Mouse (Mus musculus) urinary bladder, postnatal 10 days (tissue): Measurements from ENCODE around the gene Relch.

Source experiments
- DNase-seq: peaks from one replicate; pipeline ENCODE4 v3.0.0; 2022; ENCODE audit warnings: low spot score

The Relch gene

GRCm38 (mm10) chr1:105795705-105796104 is 132.0 kb downstream of the Relch start:
- DNase-seq = no peak

GRCm38 (mm10) chr1:105800570-105800969 is 136.9 kb downstream of the Relch start:
- no peak for DNase-seq

- DNase-seq = no peak
Measured at GRCm38 (mm10) chr1:105801252-105801651, 137.6 kb downstream of the Relch start.

GRCm38 (mm10) chr1:105802941-105803340 is 139.3 kb downstream of the Relch start:
- DNase-seq = no peak

- no peak for DNase-seq
Measured at GRCm38 (mm10) chr1:105804285-105804684, 140.6 kb downstream of the Relch start.
